ENCODE assay signal across 23 mouse cellular contexts in the genomic region with DNA sequence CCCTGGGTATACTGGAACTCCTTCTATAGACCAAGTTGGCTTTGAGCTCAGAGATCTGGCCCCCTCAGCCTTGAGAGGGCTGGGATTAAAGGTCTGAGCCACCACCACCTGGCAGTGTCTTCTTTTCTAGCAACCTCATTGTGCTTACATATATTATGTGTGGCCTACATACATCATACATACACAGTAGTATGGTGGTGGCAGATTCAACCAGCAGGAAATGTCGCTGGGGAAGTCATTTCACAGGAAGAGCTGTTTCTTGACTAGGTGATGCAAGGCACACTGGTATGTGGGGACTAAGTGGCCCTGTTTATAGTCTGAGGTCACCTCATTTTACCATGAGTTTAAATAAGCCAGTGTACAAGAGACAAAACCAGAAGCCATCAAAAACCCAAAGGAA.
DNase-seq lines count a peak whose midpoint lies in the region; ATAC-seq and TF ChIP-seq lines count a peak whose summit lies in the region.
"Had no signal": no experiment of that assay in that cellular context is flagged by ENCODE, and none has a peak within 500 bp of the region (broad histone marks: within the 10 kb centered on the region; RNA-seq: fewer than 3 reads in every experiment).

No protein-coding gene starts in this region.

- no peak for ATAC-seq in liver, embryonic 15.5 days (ENCODE audit: insufficient read depth)
- no peak for ATAC-seq in liver, postnatal 0 days
- peak; percentile 60 for ATAC-seq in CD4-positive, CD25-positive, alpha-beta regulatory T cell, adult 4 months
- ATAC-seq in inflammation-experienced regulatory T-cells, adult 6 months, result peak; percentile 51
- ATAC-seq: hindbrain, postnatal 0 days had no signal

- no peaks in the 10 kb centered on the region for H3K9me3 ChIP-seq in liver, embryonic 15.5 days (replicated peaks)
- H3K9me3 ChIP-seq in liver, postnatal 0 days (ENCODE audit: low read length), result no peaks in the 10 kb centered on the region
- H3K9me3 ChIP-seq: embryonic facial prominence, embryonic 15.5 days; hindbrain, embryonic 10.5 days had no signal

- TF ChIP-seq CTCF in liver, postnatal 0 days (IDR thresholded peaks at IDR 0.05; ENCODE audit: low read depth), result no peak

- DNase-seq in liver, postnatal 0 days, result no peak
- DNase-seq in thymus, postnatal 14 days, result peak; percentile 57
- no peak for DNase-seq in urinary bladder, postnatal 36 days (ENCODE audit: low spot score in 2 of 2)
- DNase-seq in right cerebral cortex, postnatal 4 days, result no peak
- DNase-seq: adrenal gland, postnatal 36 days; cerebellum, adult 18-20 months; cerebellum, postnatal 36 days; heart, adult 18-20 months; kidney, adult 2 months; kidney, postnatal 10 days; layer of hippocampus, postnatal 36 days; lung, embryonic 14.5 days; midbrain, embryonic 14.5 days had no signal

- WGBS in liver, embryonic 15.5 days (ENCODE audit: insufficient replicate concordance), result 57% methylated on average over 1 of the region's 1 CpGs
- WGBS in liver, postnatal 0 days (ENCODE audit: insufficient replicate concordance), result 51% methylated on average over 1 of the region's 1 CpGs

- no peak overlapping the region for H3K4me3 ChIP-seq in liver, embryonic 15.5 days (replicated peaks)
- no peak overlapping the region for H3K4me3 ChIP-seq in liver, postnatal 0 days (ENCODE audit: low read depth, low read length)
- H3K4me3 ChIP-seq: embryonic facial prominence, embryonic 15.5 days; hindbrain, embryonic 10.5 days; layer of hippocampus, adult 2 months; myocyte had no signal

- H3K36me3 ChIP-seq in liver, embryonic 15.5 days (replicated peaks), result peaks cover 41% of the 10 kb centered on the region
- peaks cover 20% of the 10 kb centered on the region for H3K36me3 ChIP-seq in liver, postnatal 0 days (replicated peaks; ENCODE audit: insufficient read depth, low read length)

- TF ChIP-seq EP300 in liver, postnatal 0 days (IDR thresholded peaks at IDR 0.05; ENCODE audit: low read depth), result no peak

- H3K9ac ChIP-seq in liver, embryonic 15.5 days, result no peak overlapping the region
- no peak overlapping the region for H3K9ac ChIP-seq in liver, postnatal 0 days (replicated peaks)
- H3K9ac ChIP-seq: embryonic facial prominence, embryonic 15.5 days; lung, embryonic 14.5 days had no signal

- H3K27me3 ChIP-seq in liver, embryonic 15.5 days, result no peaks in the 10 kb centered on the region
- no peaks in the 10 kb centered on the region for H3K27me3 ChIP-seq in liver, postnatal 0 days (ENCODE audit: insufficient read depth, low read length)
- H3K27me3 ChIP-seq: CH12.LX; embryonic facial prominence, embryonic 15.5 days had no signal

- no peak overlapping the region for H3K4me2 ChIP-seq in liver, embryonic 15.5 days
- H3K4me2 ChIP-seq in liver, postnatal 0 days (ENCODE audit: low read depth, low read length), result no peak overlapping the region
- H3K4me2 ChIP-seq: embryonic facial prominence, embryonic 15.5 days; lung, embryonic 14.5 days had no signal

- H3K27ac ChIP-seq in liver, embryonic 15.5 days (replicated peaks), result peak overlapping the region; percentile 11; the same call in 1 of the 2 replicates
- no peak overlapping the region for H3K27ac ChIP-seq in liver, postnatal 0 days (ENCODE audit: low read depth)
- H3K27ac ChIP-seq: embryonic facial prominence, embryonic 15.5 days; hindbrain, embryonic 10.5 days; hindbrain, postnatal 0 days; layer of hippocampus, adult 2 months; macrophage had no signal

- H3K4me1 ChIP-seq in liver, embryonic 15.5 days (replicated peaks), result peaks cover 17% of the 10 kb centered on the region
- H3K4me1 ChIP-seq in liver, postnatal 0 days (ENCODE audit: insufficient read depth), result peaks cover 4% of the 10 kb centered on the region; the same call in 1 of the 2 replicates
- H3K4me1 ChIP-seq: embryonic facial prominence, embryonic 15.5 days; hindbrain, embryonic 10.5 days had no signal

Comparison
In these comparisons a context has a peak if more than half of its experiments do, and no peak if none do; other contexts are left out.
1. ATAC-seq: peak in CD4-positive, CD25-positive, alpha-beta regulatory T cell, adult 4 months (single experiment) and inflammation-experienced regulatory T-cells, adult 6 months (single experiment); none in liver, embryonic 15.5 days (single experiment) and liver, postnatal 0 days (single experiment).